Mouse (Mus musculus) limb, embryonic 10.5 days (tissue): Measurements from ENCODE around the gene Zfp335. TPM values are rescaled to one million over a fixed set of nuclear protein-coding genes. Genes with fewer than 3 reads are reported as not detected.

ENCODE experiments used
- DNase-seq: peaks from one replicate; pipeline ENCODE4 v3.0.0-alpha.2; 2017; ENCODE audit warnings: low spot score
- H3K27ac ChIP-seq: fragments of 300-500 bp; sonication (generic); 2 replicates; pipeline ENCODE4 v1.5.1; 2016; ENCODE audit warnings: mild to moderate bottlenecking
- H3K27me3 ChIP-seq: fragments of 300-500 bp; sonication (generic); 2 replicates; pipeline ENCODE4 v1.6.1; 2016; ENCODE audit warnings: low read depth, mild to moderate bottlenecking; ENCODE audit not compliant: poor library complexity, severe bottlenecking
- H3K36me3 ChIP-seq: fragments of 300-500 bp; sonication (generic); 2 replicates; pipeline ENCODE4 v1.6.1; 2016; ENCODE audit warnings: mild to moderate bottlenecking, moderate library complexity
- H3K4me1 ChIP-seq: fragments of 300-500 bp; sonication (generic); 2 replicates; pipeline ENCODE4 v1.6.1; 2016
- H3K4me3 ChIP-seq: fragments of 300-500 bp; sonication (generic); 2 replicates; pipeline ENCODE4 v1.5.1; 2016; ENCODE audit warnings: mild to moderate bottlenecking, moderate library complexity
- H3K9me3 ChIP-seq: fragments of 300-500 bp; sonication (generic); replicated peaks from 2 replicates; pipeline ENCODE4 v1.6.1; 2016; ENCODE audit warnings: mild to moderate bottlenecking
- WGBS: fragments of 180-500 bp; shearing (Covaris S2); methylation state at CpG from one replicate; pipeline ENCODE4 v1.1.7; 2016; 5-methylcytosine and 5-hydroxymethylcytosine counted together
- polyA plus RNA-seq: library from polyadenylated mRNA; unstranded; fragments of >200 nt; fragmentation: Nextera tagmentation; extraction: Ambion mirVana; gene quantifications from 2 replicates; pipeline ENCODE4 v1.2.1, GENCODE M21; 2016

Gene Zfp335
- polyA plus RNA-seq, 1 experiment from 2014 or later: 21.3 TPM

GRCm38 (mm10) chr2:164942692-164943290 lies 31.2 kb upstream of the Zfp335 start:
- H3K4me1 ChIP-seq: peaks cover 55% of the 10 kb centered on the region
- H3K4me3 ChIP-seq: no peak overlapping the region
- H3K27me3 ChIP-seq: peaks cover 54% of the 10 kb centered on the region
- 16% methylated on average over 5 of the region's 5 CpGs for WGBS
- H3K9me3 ChIP-seq: no peaks in the 10 kb centered on the region
- peak overlapping the region; percentile 47 for H3K27ac ChIP-seq
- no peak for DNase-seq
- no peaks in the 10 kb centered on the region for H3K36me3 ChIP-seq

GRCm38 (mm10) chr2:164940140-164940830 lies 28.7 kb upstream of the Zfp335 start, which contains the start of gene Mmp9:
Mmp9 (plus strand) TSS chr2:164940780.
- H3K9me3 ChIP-seq: no peaks in the 10 kb centered on the region
- WGBS: 25% methylated on average over 10 of the region's 10 CpGs
- DNase-seq: peak; percentile 37
- H3K27me3 ChIP-seq: peaks cover 61% of the 10 kb centered on the region
- no peak within 1 kb of the TSS; the same call in 1 of the 2 replicates for H3K4me3 ChIP-seq
- 0 out of 2 replicates have a peak within 1 kb of the TSS, but pooled peaks have one; percentile 5 for H3K27ac ChIP-seq
- no peaks in the 10 kb centered on the region for H3K36me3 ChIP-seq
- peaks cover 51% of the 10 kb centered on the region for H3K4me1 ChIP-seq

GRCm38 (mm10) chr2:164939106-164939505 lies 27.5 kb upstream of the Zfp335 start:
- 2% methylated on average over 11 of the region's 11 CpGs for WGBS
- Histone ChIP-seq H3K4me3 (peak overlapping the region; percentile 48), H3K27ac (peak overlapping the region; percentile 43; the same call in 1 of the 2 replicates), H3K9me3 (no peaks in the 10 kb centered on the region), H3K27me3 (peaks cover 73% of the 10 kb centered on the region), H3K4me1 (peaks cover 51% of the 10 kb centered on the region), H3K36me3 (no peaks in the 10 kb centered on the region)
- no peak for DNase-seq

- H3K4me1 ChIP-seq: peaks cover 51% of the 10 kb centered on the region
- peak overlapping the region; percentile 43 for H3K27ac ChIP-seq
- peak; percentile 57 for DNase-seq
- peak overlapping the region; percentile 48 for H3K4me3 ChIP-seq
- no peaks in the 10 kb centered on the region for H3K36me3 ChIP-seq
- H3K27me3 ChIP-seq: peaks cover 74% of the 10 kb centered on the region
- no peaks in the 10 kb centered on the region for H3K9me3 ChIP-seq
- WGBS: 3% methylated on average over 39 of the region's 39 CpGs
Observed at GRCm38 (mm10) chr2:164938146-164939091, 26.9 kb upstream of the Zfp335 start.

GRCm38 (mm10) chr2:164935991-164936390 lies 24.4 kb upstream of the Zfp335 start:
- Histone ChIP-seq H3K27me3 (peaks cover 81% of the 10 kb centered on the region), H3K27ac (no peak overlapping the region), H3K36me3 (no peaks in the 10 kb centered on the region), H3K4me3 (no peak overlapping the region), H3K4me1 (peaks cover 34% of the 10 kb centered on the region), H3K9me3 (no peaks in the 10 kb centered on the region)
- 79% methylated on average over 4 of the region's 4 CpGs for WGBS
- no peak for DNase-seq

GRCm38 (mm10) chr2:164933534-164933933 lies 22.0 kb upstream of the Zfp335 start:
- Histone ChIP-seq H3K27me3 (peaks cover 57% of the 10 kb centered on the region), H3K9me3 (no peaks in the 10 kb centered on the region), H3K27ac (no peak overlapping the region), H3K4me1 (peaks cover 17% of the 10 kb centered on the region), H3K36me3 (no peaks in the 10 kb centered on the region), H3K4me3 (no peak overlapping the region)
- WGBS: 43% methylated on average over 10 of the region's 10 CpGs
- DNase-seq: no peak

- peaks cover 14% of the 10 kb centered on the region; the same call in 1 of the 2 replicates for H3K4me1 ChIP-seq
- WGBS: 67% methylated on average over 11 of the region's 11 CpGs
- peaks cover 31% of the 10 kb centered on the region for H3K27me3 ChIP-seq
- H3K4me3 ChIP-seq: no peak overlapping the region
- H3K27ac ChIP-seq: no peak overlapping the region
- no peaks in the 10 kb centered on the region for H3K36me3 ChIP-seq
- no peaks in the 10 kb centered on the region for H3K9me3 ChIP-seq
- no peak for DNase-seq
Observed at GRCm38 (mm10) chr2:164930706-164931581, 19.4 kb upstream of the Zfp335 start.

- Histone ChIP-seq H3K9me3 (no peaks in the 10 kb centered on the region), H3K27me3 (no peaks in the 10 kb centered on the region), H3K4me3 (no peak overlapping the region), H3K27ac (no peak overlapping the region), H3K4me1 (peaks cover 12% of the 10 kb centered on the region; the same call in 1 of the 2 replicates), H3K36me3 (peaks cover 14% of the 10 kb centered on the region)
- WGBS: 41% methylated on average over 11 of the region's 11 CpGs
- peak; percentile 78 for DNase-seq
Observed at GRCm38 (mm10) chr2:164924100-164924857, 12.7 kb upstream of the Zfp335 start.

- Histone ChIP-seq H3K27me3 (no peaks in the 10 kb centered on the region), H3K4me3 (no peak overlapping the region), H3K36me3 (peaks cover 18% of the 10 kb centered on the region), H3K4me1 (peaks cover 12% of the 10 kb centered on the region; the same call in 1 of the 2 replicates), H3K9me3 (no peaks in the 10 kb centered on the region), H3K27ac (no peak overlapping the region)
- 74% methylated on average over 4 of the region's 4 CpGs for WGBS
- no peak for DNase-seq
Observed at GRCm38 (mm10) chr2:164923291-164923690, 11.7 kb upstream of the Zfp335 start.

- 65% methylated on average over 6 of the region's 7 CpGs for WGBS
- Histone ChIP-seq H3K4me1 (peaks cover 24% of the 10 kb centered on the region), H3K27ac (no peak overlapping the region), H3K27me3 (no peaks in the 10 kb centered on the region), H3K9me3 (no peaks in the 10 kb centered on the region), H3K36me3 (peaks cover 20% of the 10 kb centered on the region), H3K4me3 (no peak overlapping the region)
- no peak for DNase-seq
Observed at GRCm38 (mm10) chr2:164921984-164922383, 10.4 kb upstream of the Zfp335 start.

- DNase-seq: peak; percentile 49
- WGBS: 62% methylated on average over 5 of the region's 5 CpGs
- Histone ChIP-seq H3K4me3 (no peak overlapping the region), H3K27ac (no peak overlapping the region), H3K4me1 (peaks cover 18% of the 10 kb centered on the region), H3K9me3 (no peaks in the 10 kb centered on the region), H3K36me3 (peaks cover 31% of the 10 kb centered on the region), H3K27me3 (no peaks in the 10 kb centered on the region)
Observed at GRCm38 (mm10) chr2:164918325-164918724, 6.8 kb upstream of the Zfp335 start.
